Mouse (Mus musculus): ENCODE data around the gene Rspo3. TPM values are rescaled to one million over a fixed set of nuclear protein-coding genes. Genes with fewer than 3 reads are reported as not detected.

The Rspo3 gene
- polyA plus RNA-seq, 1 experiment: 2.7 TPM

- Histone ChIP-seq H3K4me3 (replicated peaks; ENCODE audit: insufficient read depth, low read depth, low read length) (no peak overlapping the region), H3K4me1 (ENCODE audit: control insufficient read depth, insufficient read depth, low read length) (no peaks in the 10 kb centered on the region), H3K27me3 (ENCODE audit: control insufficient read depth, insufficient read depth, low read length) (no peaks in the 10 kb centered on the region), H3K27ac (ENCODE audit: insufficient read depth, low read length) (no peak overlapping the region)
- DNase-seq: no peak
- TF ChIP-seq POLR2A (IDR thresholded peaks at IDR 0.05; ENCODE audit: borderline replicate concordance, insufficient read depth, low read length) (no peak), CTCF (IDR thresholded peaks at IDR 0.05; ENCODE audit: borderline replicate concordance, insufficient read depth, low read depth, low read length) (no peak)
- WGBS: 88% methylated on average over 2 of the region's 2 CpGs
Observed at GRCm38 (mm10) chr10:29426660-29427059, 109.0 kb downstream of the Rspo3 start.

- no peak for DNase-seq
- TF ChIP-seq CTCF (IDR thresholded peaks at IDR 0.05; ENCODE audit: borderline replicate concordance, insufficient read depth, low read depth, low read length): no peak
- TF ChIP-seq POLR2A (IDR thresholded peaks at IDR 0.05; ENCODE audit: borderline replicate concordance, insufficient read depth, low read length): no peak
- no peak overlapping the region for H3K27ac ChIP-seq (ENCODE audit: insufficient read depth, low read length)
- WGBS: 82% methylated on average over 2 of the region's 2 CpGs
- H3K4me3 ChIP-seq (replicated peaks; ENCODE audit: insufficient read depth, low read depth, low read length): no peak overlapping the region
- H3K4me1 ChIP-seq (ENCODE audit: control insufficient read depth, insufficient read depth, low read length): no peaks in the 10 kb centered on the region
- no peaks in the 10 kb centered on the region for H3K27me3 ChIP-seq (ENCODE audit: control insufficient read depth, insufficient read depth, low read length)
Observed at GRCm38 (mm10) chr10:29424571-29424970, 111.1 kb downstream of the Rspo3 start.

- Histone ChIP-seq H3K4me1 (ENCODE audit: control insufficient read depth, insufficient read depth, low read length) (no peaks in the 10 kb centered on the region), H3K4me3 (replicated peaks; ENCODE audit: insufficient read depth, low read depth, low read length) (no peak overlapping the region), H3K27me3 (ENCODE audit: control insufficient read depth, insufficient read depth, low read length) (no peaks in the 10 kb centered on the region), H3K27ac (ENCODE audit: insufficient read depth, low read length) (no peak overlapping the region)
- peak in 1 of 2 experiments; percentile 4 for DNase-seq
- TF ChIP-seq POLR2A (IDR thresholded peaks at IDR 0.05; ENCODE audit: borderline replicate concordance, insufficient read depth, low read length): no peak
- no peak for TF ChIP-seq CTCF (IDR thresholded peaks at IDR 0.05; ENCODE audit: borderline replicate concordance, insufficient read depth, low read depth, low read length)
- 49% methylated on average over 2 of the region's 2 CpGs for WGBS
Observed at GRCm38 (mm10) chr10:29414361-29414760, 121.3 kb downstream of the Rspo3 start.

GRCm38 (mm10) chr10:29402656-29403268 lies 132.9 kb downstream of the Rspo3 start:
- 7% methylated on average over 8 of the region's 8 CpGs for WGBS
- no peak for DNase-seq
- Histone ChIP-seq H3K27me3 (ENCODE audit: control insufficient read depth, insufficient read depth, low read length) (no peaks in the 10 kb centered on the region), H3K4me3 (replicated peaks; ENCODE audit: insufficient read depth, low read depth, low read length) (no peak overlapping the region), H3K4me1 (ENCODE audit: control insufficient read depth, insufficient read depth, low read length) (peaks cover 5% of the 10 kb centered on the region; the same call in 1 of the 2 replicates), H3K27ac (ENCODE audit: insufficient read depth, low read length) (no peak overlapping the region)
- no peak for TF ChIP-seq CTCF (IDR thresholded peaks at IDR 0.05; ENCODE audit: borderline replicate concordance, insufficient read depth, low read depth, low read length)
- TF ChIP-seq POLR2A (IDR thresholded peaks at IDR 0.05; ENCODE audit: borderline replicate concordance, insufficient read depth, low read length): no peak

Other genes starting within 250 kb of the Rspo3 start
- gene Echdc1, start 222.7 kb downstream of the Rspo3 start, polyA plus RNA-seq (2012; rRNA removed): 34.0 and 35.7 TPM in 2 replicates
- gene Rnf146, start 173.4 kb downstream of the Rspo3 start, polyA plus RNA-seq (2012; rRNA removed): 92.6 and 108 TPM in 2 replicates